Mouse (Mus musculus) forebrain, postnatal 0 days (tissue): ENCODE results near the gene Agpat2. TPM values are rescaled to one million over a fixed set of nuclear protein-coding genes. Genes with fewer than 3 reads are reported as not detected.

Experiments
- ATAC-seq: fragments of 200-750 bp; cut with Nextera tagmentation; 2 replicates; pipeline ENCODE4 v1.8.0; 2017; ENCODE audit warnings: mild to moderate bottlenecking, moderate library complexity
- DNase-seq: peaks from one replicate; pipeline ENCODE4 v3.0.0-alpha.2; 2015
- H3K27ac ChIP-seq: fragments of 300-500 bp; sonication (generic); 2 replicates; pipeline ENCODE4 v1.5.1; 2014; ENCODE audit warnings: low read depth, mild to moderate bottlenecking, antibody characterized with exemption, low read length, moderate library complexity, mixed read lengths
- H3K27me3 ChIP-seq: fragments of 300-500 bp; sonication (generic); 2 replicates; pipeline ENCODE4 v1.6.1; 2014; ENCODE audit warnings: mild to moderate bottlenecking, low read length, mixed read lengths; ENCODE audit not compliant: insufficient read depth
- H3K36me3 ChIP-seq: fragments of 300-500 bp; sonication (generic); 2 replicates; pipeline ENCODE4 v1.6.1; 2014; ENCODE audit warnings: mild to moderate bottlenecking, moderate library complexity; ENCODE audit not compliant: insufficient read depth
- H3K4me1 ChIP-seq: fragments of 300-500 bp; sonication (generic); 2 replicates; pipeline ENCODE4 v1.6.1; 2014; ENCODE audit warnings: antibody characterized with exemption; ENCODE audit not compliant: insufficient read depth
- H3K4me2 ChIP-seq: fragments of 300-500 bp; sonication (generic); 2 replicates; pipeline ENCODE4 v1.6.1; 2014; ENCODE audit warnings: low read depth, mild to moderate bottlenecking, moderate library complexity
- H3K4me3 ChIP-seq: fragments of 300-500 bp; sonication (generic); 2 replicates; pipeline ENCODE4 v1.5.1; 2014; ENCODE audit warnings: low read depth, low read length, mixed read lengths
- H3K9ac ChIP-seq: fragments of 300-500 bp; sonication (generic); 2 replicates; pipeline ENCODE4 v1.6.1; 2014; ENCODE audit warnings: mild to moderate bottlenecking
- H3K9me3 ChIP-seq: fragments of 300-500 bp; sonication (generic); 2 replicates; pipeline ENCODE4 v1.6.1; 2016; ENCODE audit warnings: low read length
- CTCF ChIP-seq: sonication (generic); IDR thresholded peaks from 2 replicates; pipeline ENCODE4 v1.5.1; 2016; ENCODE audit warnings: antibody characterized with exemption, control low read depth, low read depth
- WGBS: fragments of 180-500 bp; shearing (Covaris S2); extraction: QIAGEN DNeasy Blood & Tissue Kit; methylation state at CpG from one replicate; pipeline ENCODE4 v1.1.7; 2014; 5-methylcytosine and 5-hydroxymethylcytosine counted together
- polyA plus RNA-seq: library from polyadenylated mRNA; unstranded; fragments of >200 nt; fragmentation: Nextera tagmentation; extraction: Ambion mirVana; gene quantifications from 2 replicates; pipeline ENCODE4 v1.2.1, GENCODE M21; 2015
- total RNA-seq: library from RNA; depleted of rRNA; stranded (reverse); fragments of >200 nt; gene quantifications from 2 replicates; pipeline ENCODE4 v1.2.3, GENCODE M21; 2014

Agpat2 gene
- total and polyA plus RNA-seq, 2 experiments from 2014 or later: 6.2 to 10.0 TPM

GRCm38 (mm10) chr2:26634629-26635488 is 30.6 kb upstream of the Agpat2 start:
- WGBS: 67% methylated on average over 12 of the region's 12 CpGs
- no peak for TF ChIP-seq CTCF
- Histone ChIP-seq H3K9ac (0 out of 2 replicates have a peak overlapping the region, but pooled peaks have one; percentile 18), H3K36me3 (peaks cover 48% of the 10 kb centered on the region), H3K9me3 (no peaks in the 10 kb centered on the region), H3K4me2 (no peak overlapping the region), H3K27ac (0 out of 2 replicates have a peak overlapping the region, but pooled peaks have one; percentile 0), H3K27me3 (no peaks in the 10 kb centered on the region), H3K4me1 (peaks cover 13% of the 10 kb centered on the region), H3K4me3 (no peak overlapping the region)
- DNase-seq (no peak), ATAC-seq (no peak)

GRCm38 (mm10) chr2:26633953-26634530 is 29.8 kb upstream of the Agpat2 start:
- peaks cover 48% of the 10 kb centered on the region for H3K36me3 ChIP-seq

DNA sequence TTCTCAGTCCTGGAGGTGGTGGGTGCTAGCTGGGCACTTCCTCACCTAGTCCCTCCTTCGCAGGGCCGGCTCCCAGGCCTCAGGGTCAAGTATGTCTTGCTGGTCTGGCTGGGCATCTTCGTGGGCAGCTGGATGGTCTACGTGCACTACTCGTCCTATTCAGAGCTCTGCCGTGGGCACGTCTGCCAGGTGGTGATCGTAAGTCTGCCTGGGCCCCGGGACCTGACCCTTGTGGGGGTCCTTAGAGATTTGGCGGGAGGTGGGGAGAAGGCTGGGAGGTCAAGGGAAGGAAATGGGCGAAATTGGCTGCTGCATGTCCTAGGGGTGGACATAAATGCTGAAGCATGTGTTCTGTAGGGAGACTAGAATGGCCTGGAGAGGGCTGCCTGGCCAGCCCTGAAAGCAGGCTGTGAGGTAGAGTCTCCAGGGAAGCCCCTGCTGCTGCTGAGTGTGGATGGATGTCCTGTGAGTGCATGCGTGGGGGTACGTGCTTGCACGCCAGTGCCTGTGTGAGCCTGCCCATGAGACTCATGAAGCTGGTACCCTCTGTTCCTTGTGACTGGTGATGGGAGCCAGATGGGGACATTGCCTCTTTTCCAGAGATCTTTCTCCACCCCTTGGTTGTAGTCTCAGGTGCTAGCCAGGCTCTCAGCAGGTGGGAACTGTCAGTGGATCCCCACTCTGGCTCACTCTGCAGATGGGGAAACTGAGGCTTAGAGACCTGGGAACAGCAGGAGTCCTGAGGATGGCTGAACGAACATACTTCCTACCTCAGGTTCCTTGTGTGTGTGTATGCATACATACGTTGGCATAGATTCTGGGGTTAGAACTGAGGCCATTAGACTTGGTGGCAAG is 28.6 kb upstream of the Agpat2 start:
- Histone ChIP-seq H3K9me3 (no peaks in the 10 kb centered on the region), H3K4me3 (no peak overlapping the region), H3K9ac (no peak overlapping the region), H3K4me1 (peaks cover 17% of the 10 kb centered on the region; the same call in 1 of the 2 replicates), H3K27me3 (no peaks in the 10 kb centered on the region), H3K36me3 (peaks cover 43% of the 10 kb centered on the region), H3K27ac (no peak overlapping the region), H3K4me2 (no peak overlapping the region)
- TF ChIP-seq CTCF: no peak
- ATAC-seq (no peak), DNase-seq (no peak)
- 82% methylated on average over 16 of the region's 16 CpGs for WGBS

More at GRCm38 (mm10) chr2:26633953-26634530, 29.8 kb upstream of the Agpat2 start:
- no peak overlapping the region for H3K4me3 ChIP-seq
- DNase-seq: no peak
- peaks cover 21% of the 10 kb centered on the region for H3K4me1 ChIP-seq
- no peaks in the 10 kb centered on the region for H3K9me3 ChIP-seq
- no peaks in the 10 kb centered on the region for H3K27me3 ChIP-seq
- no peak for ATAC-seq
- H3K27ac ChIP-seq: no peak overlapping the region
- H3K4me2 ChIP-seq: no peak overlapping the region
- WGBS: 64% methylated on average over 4 of the region's 4 CpGs
- no peak for TF ChIP-seq CTCF
- H3K9ac ChIP-seq: 0 out of 2 replicates have a peak overlapping the region, but pooled peaks have one; percentile 18

DNA sequence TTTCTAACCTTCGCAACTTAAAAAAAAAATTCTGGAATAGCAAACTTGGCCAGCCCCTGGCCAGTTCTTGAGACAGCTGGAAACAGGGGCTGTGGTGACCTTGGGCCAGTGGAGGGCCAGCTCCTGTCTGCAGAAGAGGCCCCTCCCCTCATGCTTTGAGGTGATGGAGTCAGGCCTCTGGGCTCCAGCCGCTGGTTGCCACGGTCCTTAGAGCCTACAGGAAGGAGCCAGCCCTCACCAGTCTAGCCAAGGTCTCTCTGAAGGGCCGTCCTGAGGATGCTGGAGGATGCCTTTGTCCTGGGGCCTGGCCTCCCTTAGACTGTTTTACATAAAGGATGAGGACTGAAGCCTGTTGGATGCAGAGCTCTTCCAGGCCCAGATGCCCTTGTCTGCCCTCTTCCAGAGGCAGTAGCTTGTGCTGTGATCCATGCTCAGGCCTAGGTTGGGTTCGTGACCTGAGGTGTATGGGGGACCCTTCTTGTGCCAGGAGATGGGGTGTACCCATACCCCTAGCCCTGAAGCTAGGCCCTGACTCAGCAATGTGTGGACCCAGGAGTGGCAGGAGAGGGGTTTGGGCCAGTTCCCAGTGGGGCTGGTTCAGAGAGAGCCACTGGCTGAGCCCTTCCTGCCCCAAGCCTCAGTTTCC is 24.7 kb upstream of the Agpat2 start:
- Histone ChIP-seq H3K27ac (peak overlapping the region; percentile 83), H3K4me3 (peak overlapping the region; percentile 80), H3K9ac (peak overlapping the region; percentile 97), H3K9me3 (no peaks in the 10 kb centered on the region), H3K4me1 (peaks cover 17% of the 10 kb centered on the region; the same call in 1 of the 2 replicates), H3K4me2 (peak overlapping the region; percentile 86), H3K36me3 (peaks cover 5% of the 10 kb centered on the region; the same call in 1 of the 2 replicates), H3K27me3 (no peaks in the 10 kb centered on the region)
- no peak for TF ChIP-seq CTCF
- 9% methylated on average over 5 of the region's 5 CpGs for WGBS
- peak; percentile 49 for ATAC-seq
- DNase-seq: peak; percentile 51

GRCm38 (mm10) chr2:26627921-26628739 is 23.9 kb upstream of the Agpat2 start, which contains the start of gene Fam69b:
Gene Fam69b, plus strand, starts transcription at chr2:26628457.
- peak within 1 kb of the TSS; percentile 80 for H3K4me3 ChIP-seq
- peak within 1 kb of the TSS; percentile 86 for H3K4me2 ChIP-seq
- ATAC-seq (peak; percentile 85), DNase-seq (peak; percentile 96)
- peak within 1 kb of the TSS; percentile 97 for H3K9ac ChIP-seq
- no peaks in the 10 kb centered on the region for H3K27me3 ChIP-seq
- peak within 1 kb of the TSS; percentile 83 for H3K27ac ChIP-seq
- H3K36me3 ChIP-seq: no peaks in the 10 kb centered on the region
- H3K4me1 ChIP-seq: peaks cover 17% of the 10 kb centered on the region; the same call in 1 of the 2 replicates
- 1% methylated on average over 63 of the region's 70 CpGs for WGBS
- no peaks in the 10 kb centered on the region for H3K9me3 ChIP-seq
- no peak for TF ChIP-seq CTCF
